Mouse (Mus musculus): ENCODE data around the gene Ctnnal1.

DNA sequence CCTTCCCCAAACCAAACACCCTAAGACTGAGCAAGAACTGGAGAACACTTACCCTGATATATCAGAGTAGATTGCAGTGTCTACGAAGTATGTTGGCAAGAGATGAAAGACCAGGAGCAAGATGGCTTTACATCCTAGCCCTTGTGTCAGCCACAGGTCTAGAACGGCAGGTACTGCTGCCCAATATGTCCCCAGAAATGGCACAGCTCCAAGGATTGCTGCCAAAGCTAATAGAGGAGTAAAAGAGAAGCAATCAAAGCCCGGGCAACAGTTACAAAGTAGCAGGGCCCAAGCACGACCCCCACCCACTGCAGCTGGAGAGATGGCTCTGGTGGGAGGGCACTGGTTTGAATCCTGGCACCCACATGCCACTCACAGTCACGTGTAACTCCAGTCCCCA, 23.5 kb upstream of the Ctnnal1 start:
- TF ChIP-seq EP300 (IDR thresholded peaks at IDR 0.05; ENCODE audit: insufficient read depth, low read depth, low read length) (no peak), POLR2A (IDR thresholded peaks at IDR 0.05; ENCODE audit: insufficient read depth, low read length) (no peak)

All from ES-Bruce4 (cell line).